Mouse (Mus musculus): ENCODE measurements at regions not wholly inside any gene's neighbourhood (a gene's known extent, or its start where the extent isn't known, plus 50 kb on each side); places are given as distances from the start of the nearest gene placed in this dataset.

DNA sequence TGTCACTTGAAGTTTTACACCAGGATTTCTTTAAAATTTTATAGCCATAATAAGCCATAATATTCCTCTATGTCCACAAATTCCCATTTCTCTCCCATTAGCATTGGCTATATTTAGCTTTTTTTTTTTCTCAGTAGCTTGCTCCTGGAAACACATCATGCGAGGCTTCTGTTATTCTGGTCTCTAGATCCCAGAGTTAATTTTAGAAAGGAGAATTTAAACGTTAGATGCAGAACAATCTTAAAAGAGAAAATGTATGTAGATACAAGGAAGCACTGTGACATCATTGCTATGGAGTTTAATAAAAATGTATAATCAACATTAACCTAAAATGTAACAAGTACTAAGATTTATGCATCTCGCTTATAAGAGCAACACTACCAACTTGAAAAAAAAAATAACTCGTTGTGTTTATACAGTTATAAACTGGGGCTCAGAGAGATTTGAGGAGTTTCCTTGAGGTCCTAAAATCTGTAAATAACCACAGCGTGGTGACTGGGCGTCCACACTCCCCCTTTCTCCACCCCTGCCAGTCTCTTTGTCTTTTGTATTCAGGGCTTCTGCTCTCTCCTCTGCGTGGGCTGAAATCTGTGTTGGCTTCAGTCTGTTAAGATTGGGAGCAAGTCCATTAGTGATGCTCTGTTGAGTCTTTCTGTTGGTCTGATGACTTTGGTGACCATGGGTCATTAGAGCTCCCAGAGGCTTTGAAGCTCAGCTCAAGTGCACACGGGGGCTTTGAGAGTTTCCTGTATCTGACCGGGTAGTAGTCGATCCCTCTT lies 188.8 kb downstream of the Dusp6 start:
- no peak for TF ChIP-seq CTCF (IDR thresholded peaks at IDR 0.05; ENCODE audit: control insufficient read depth, insufficient read depth, insufficient read length)
- no peak for TF ChIP-seq USF1 (IDR thresholded peaks at IDR 0.05; ENCODE audit: low read depth)
- TF ChIP-seq MYOD1 (IDR thresholded peaks at IDR 0.05; ENCODE audit: control insufficient read depth, insufficient read length, low read depth): no peak
- TF ChIP-seq MAX (IDR thresholded peaks at IDR 0.05): no peak
- no peak for TF ChIP-seq CEBPB (IDR thresholded peaks at IDR 0.05; ENCODE audit: low read depth)
